Mouse (Mus musculus) lung, adult 2 months (tissue): ENCODE data around the gene Gars. TPM values are rescaled to one million over a fixed set of nuclear protein-coding genes. Genes with fewer than 3 reads are reported as not detected.

ENCODE experiments used
- DNase-seq: peaks from one replicate; pipeline ENCODE4 v3.0.0; 2022
- H3K4me1 ChIP-seq: fragments of 200-500 bp; 2 replicates; pipeline ENCODE4 v1.6.1; 2011; ENCODE audit warnings: low read length; ENCODE audit not compliant: control insufficient read depth, insufficient read depth
- H3K4me3 ChIP-seq: fragments of 200-500 bp; replicated peaks from 2 replicates; pipeline ENCODE3; 2011; ENCODE audit warnings: low read depth, mild to moderate bottlenecking, control low read depth, low read length; ENCODE audit errors: extremely low read depth
- CTCF ChIP-seq: fragments of 200-500 bp; IDR thresholded peaks from 2 replicates; pipeline ENCODE4 v1.5.1; 2011; ENCODE audit warnings: mild to moderate bottlenecking, low read length, control low read depth; ENCODE audit not compliant: insufficient read depth
- POLR2A ChIP-seq: fragments of 200-500 bp; IDR thresholded peaks from 2 replicates; pipeline ENCODE4 v1.6.1; 2011; ENCODE audit warnings: low read depth, mild to moderate bottlenecking, control low read depth, low read length, borderline replicate concordance; ENCODE audit errors: extremely low read depth
- WGBS: fragments of 180-500 bp; shearing (Covaris S2); methylation state at CpG from one replicate; pipeline ENCODE4 v1.1.7; 2018; 5-methylcytosine and 5-hydroxymethylcytosine counted together
- polyA plus RNA-seq: library from polyadenylated mRNA; depleted of rRNA; stranded (reverse); fragments of >200 nt; gene quantifications from 2 replicates; pipeline ENCODE4 v1.2.3, GENCODE M21; 2012

Gars gene
- polyA plus RNA-seq, 1 experiment = 32.4 TPM

DNA sequence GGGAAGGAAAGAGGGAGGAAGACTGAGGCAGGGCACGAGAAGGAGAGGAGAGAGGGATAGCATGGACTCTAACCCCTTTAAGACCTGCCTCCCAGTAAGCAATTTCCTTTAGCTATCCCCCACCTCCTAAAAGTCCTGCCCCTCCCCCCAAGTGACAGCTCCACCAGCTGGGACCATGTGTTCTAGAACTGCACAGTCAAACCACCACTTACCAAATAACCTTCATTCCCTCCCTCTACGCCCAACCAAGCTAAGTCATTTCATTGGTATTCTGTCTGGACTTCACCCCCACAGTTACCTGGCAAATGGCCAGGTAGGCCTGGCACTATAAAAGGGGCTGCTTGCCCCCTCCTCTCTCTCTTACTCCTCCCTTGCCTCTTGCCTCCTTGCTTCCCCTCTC, 10.2 kb upstream of the Gars start:
- WGBS = 72% methylated on average over 2 of the region's 2 CpGs
- no peak for DNase-seq
- H3K4me3 ChIP-seq = no peak overlapping the region
- TF ChIP-seq CTCF (no peak), POLR2A (no peak)
- H3K4me1 ChIP-seq = no peaks in the 10 kb centered on the region

DNA sequence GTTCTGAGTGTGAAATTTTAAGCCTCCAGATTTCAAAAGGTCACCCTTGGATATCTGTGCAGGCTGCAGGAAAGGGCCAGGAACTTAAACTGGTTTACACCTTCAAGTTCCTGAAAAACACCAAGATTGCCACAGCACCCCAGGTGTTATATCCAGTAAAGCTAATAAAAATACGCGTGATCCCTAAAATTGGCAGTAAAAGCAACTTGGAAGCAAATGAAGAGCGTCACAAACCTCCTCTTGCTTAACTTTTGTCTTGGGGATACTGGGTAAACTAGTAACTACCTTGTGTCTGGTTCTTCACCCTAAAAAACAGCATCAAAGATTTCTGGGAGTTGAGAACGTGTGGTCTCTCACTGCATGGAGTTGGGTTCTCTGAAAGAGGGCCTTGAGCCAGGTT, 1.1 kb upstream of the Gars start:
- TF ChIP-seq POLR2A (no peak), CTCF (no peak)
- no peak for DNase-seq
- WGBS = 86% methylated on average over 4 of the region's 4 CpGs
- no peaks in the 10 kb centered on the region for H3K4me1 ChIP-seq
- H3K4me3 ChIP-seq = no peak overlapping the region

DNA sequence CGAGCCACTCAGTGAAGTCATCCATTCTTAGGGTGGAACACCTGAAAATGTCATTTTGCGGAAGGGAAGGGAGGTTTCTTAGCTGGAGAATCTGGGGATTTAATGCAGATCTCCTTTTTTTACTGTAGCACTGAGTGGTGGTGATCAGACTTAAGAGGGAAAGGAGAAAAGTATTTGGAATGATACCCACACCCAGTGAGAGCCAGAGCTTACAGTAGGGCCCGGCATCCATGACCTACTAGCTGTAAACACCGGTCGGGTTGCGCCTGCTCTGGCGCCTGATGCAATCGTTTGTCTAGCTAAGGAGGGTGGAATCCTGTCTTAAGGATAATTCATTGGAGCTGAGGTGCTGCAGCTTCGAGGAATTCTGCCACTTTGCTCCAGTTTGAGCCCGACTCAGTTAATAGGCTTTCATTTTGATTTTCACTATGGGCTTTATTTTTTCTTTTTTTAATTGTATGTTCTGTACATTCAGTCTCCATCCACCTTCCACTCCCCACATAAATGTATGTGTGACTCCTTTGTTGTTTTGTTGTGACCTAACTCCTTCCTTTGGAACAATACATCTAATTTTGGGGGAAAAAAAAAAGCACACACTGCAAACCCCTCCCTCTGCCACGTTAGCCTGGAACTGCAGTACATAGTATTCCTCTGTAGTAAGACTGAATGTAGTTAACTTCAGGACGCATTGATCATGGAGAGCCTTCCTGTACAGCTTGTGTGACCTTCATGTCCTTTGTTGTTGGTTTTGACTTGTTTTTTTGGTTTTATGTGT, 1.1 kb downstream of the Gars start:
- TF ChIP-seq POLR2A = no peak
- no peak for TF ChIP-seq CTCF
- Histone ChIP-seq H3K4me3 (peak overlapping the region; percentile 74), H3K4me1 (peaks cover 2% of the 10 kb centered on the region; the same call in 1 of the 2 replicates)
- 3% methylated on average over 12 of the region's 12 CpGs for WGBS
- DNase-seq = no peak

GRCm38 (mm10) chr6:55039446-55039783, 1.6 kb downstream of the Gars start:
- no peak for TF ChIP-seq CTCF
- no peak for TF ChIP-seq POLR2A
- DNase-seq = no peak
- no peak overlapping the region for H3K4me3 ChIP-seq
- WGBS = 74% methylated on average over 6 of the region's 6 CpGs
- H3K4me1 ChIP-seq = peaks cover 3% of the 10 kb centered on the region; the same call in 1 of the 2 replicates

GRCm38 (mm10) chr6:55040031-55040430, 2.2 kb downstream of the Gars start:
- WGBS = 56% methylated on average over 1 of the region's 1 CpGs
- no peak overlapping the region for H3K4me3 ChIP-seq
- no peak for DNase-seq
- TF ChIP-seq POLR2A (no peak), CTCF (no peak)
- peaks cover 3% of the 10 kb centered on the region; the same call in 1 of the 2 replicates for H3K4me1 ChIP-seq

GRCm38 (mm10) chr6:55043206-55043605, 5.4 kb downstream of the Gars start:
- 61% methylated on average over 8 of the region's 8 CpGs for WGBS
- no peak for DNase-seq
- H3K4me1 ChIP-seq = peaks cover 6% of the 10 kb centered on the region; the same call in 1 of the 2 replicates
- no peak overlapping the region for H3K4me3 ChIP-seq
- TF ChIP-seq CTCF (no peak), POLR2A (no peak)

DNA sequence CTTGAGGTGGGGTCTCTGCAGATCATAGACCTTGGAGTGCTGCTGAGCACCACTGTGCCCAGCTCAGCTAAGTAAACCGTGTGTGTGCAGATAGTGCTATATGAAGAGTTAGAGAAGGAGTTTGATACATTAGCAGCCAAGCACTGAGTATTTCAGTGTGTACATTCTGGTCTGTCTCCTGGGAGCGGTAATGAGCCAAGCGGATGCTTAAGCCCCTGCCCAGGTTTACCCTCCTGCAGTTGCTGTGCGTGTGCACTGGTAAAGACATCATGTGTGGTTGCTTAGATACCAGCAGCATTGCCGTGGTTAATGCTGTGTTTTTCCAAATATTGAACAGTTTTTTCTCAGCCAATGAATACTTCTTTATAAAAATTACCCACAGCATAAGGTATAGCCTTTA, 6.7 kb downstream of the Gars start:
- DNase-seq = no peak
- Histone ChIP-seq H3K4me1 (peaks cover 6% of the 10 kb centered on the region; the same call in 1 of the 2 replicates), H3K4me3 (no peak overlapping the region)
- no peak for TF ChIP-seq POLR2A
- TF ChIP-seq CTCF = no peak
- WGBS = 70% methylated on average over 5 of the region's 5 CpGs

DNA sequence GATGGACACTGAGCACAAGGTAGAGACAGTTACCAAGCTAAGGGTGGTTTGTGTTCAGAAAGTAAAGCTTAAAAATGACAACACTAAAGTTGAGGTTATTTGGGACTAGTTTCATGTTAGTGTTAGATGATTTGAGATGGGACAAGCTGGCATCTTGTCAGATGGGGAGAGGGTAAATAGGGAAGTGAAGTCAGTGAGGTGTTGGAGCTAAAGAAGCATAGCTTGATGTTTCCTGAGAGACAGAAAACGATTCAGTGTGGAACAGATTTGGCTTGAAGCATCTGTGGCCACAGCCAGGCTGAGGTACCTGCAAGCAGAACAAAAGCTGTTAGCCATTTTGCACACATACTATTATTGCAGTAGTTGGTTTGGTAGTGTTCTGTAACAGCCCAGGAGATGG, 7.5 kb downstream of the Gars start:
- no peak for DNase-seq
- TF ChIP-seq CTCF (no peak), POLR2A (no peak)
- 42% methylated on average over 1 of the region's 1 CpGs for whole genome bisulfite sequencing
- peaks cover 6% of the 10 kb centered on the region; the same call in 1 of the 2 replicates for H3K4me1 ChIP-seq
- H3K4me3 ChIP-seq = no peak overlapping the region

- Histone ChIP-seq H3K4me1 (peaks cover 2% of the 10 kb centered on the region; the same call in 1 of the 2 replicates), H3K4me3 (no peak overlapping the region)
- no peak for DNase-seq
- WGBS = 93% methylated on average over 10 of the region's 10 CpGs
- TF ChIP-seq CTCF (no peak), POLR2A (no peak)
These were observed 11.4 kb downstream of the Gars start for GRCm38 (mm10) chr6:55049186-55049585.

DNA sequence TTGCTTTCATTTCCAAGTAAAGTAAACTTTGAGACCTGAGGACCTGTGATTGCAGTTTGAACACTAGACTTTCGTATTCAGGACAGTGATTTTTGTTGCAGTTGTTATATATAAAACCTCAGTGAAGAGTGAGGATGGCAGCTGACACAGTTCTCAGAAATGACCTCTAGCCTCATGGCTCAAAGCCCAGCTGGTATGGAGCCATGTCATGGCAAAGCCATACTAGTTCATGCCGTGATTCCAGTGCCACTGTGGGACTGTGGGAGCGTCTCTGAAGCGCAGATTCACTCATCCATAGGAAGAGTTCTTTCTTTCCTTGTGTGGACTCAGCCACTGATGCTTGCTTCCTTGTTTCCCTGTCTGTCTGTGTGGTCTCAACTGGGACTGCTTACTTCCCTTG, 16.7 kb downstream of the Gars start:
- Histone ChIP-seq H3K4me3 (no peak overlapping the region), H3K4me1 (no peaks in the 10 kb centered on the region)
- DNase-seq = no peak
- no peak for TF ChIP-seq POLR2A
- TF ChIP-seq CTCF = no peak
- 83% methylated on average over 4 of the region's 4 CpGs for WGBS
